Mouse (Mus musculus): ENCODE data around the gene Rps18. TPM values are rescaled to one million over a fixed set of nuclear protein-coding genes. Genes with fewer than 3 reads are reported as not detected.

Rps18 gene
- total RNA-seq, 2 experiments from 2014 or later: 1,622 to 4,103 TPM

- no peak for ATAC-seq (replicated peaks; ENCODE audit: poor library complexity)
These were observed 30.2 kb downstream of the Rps18 start for GRCm38 (mm10) chr17:33925406-33926116.

- peak; percentile 29 for ATAC-seq (replicated peaks; ENCODE audit: poor library complexity)
These were observed 31.1 kb downstream of the Rps18 start for GRCm38 (mm10) chr17:33924577-33925283.

GRCm38 (mm10) chr17:33921361-33921760 is 34.4 kb downstream of the Rps18 start:
- no peak for ATAC-seq (replicated peaks; ENCODE audit: poor library complexity)

- ATAC-seq (replicated peaks; ENCODE audit: poor library complexity): peak; percentile 42
These were observed 35.3 kb downstream of the Rps18 start for GRCm38 (mm10) chr17:33920282-33921097.

GRCm38 (mm10) chr17:33919351-33920281 is 36.2 kb downstream of the Rps18 start:
- ATAC-seq (replicated peaks; ENCODE audit: poor library complexity): peak; percentile 64

GRCm38 (mm10) chr17:33918293-33919203 is 37.3 kb downstream of the Rps18 start:
- ATAC-seq (replicated peaks; ENCODE audit: poor library complexity): 0 out of 2 replicates have a peak, but pooled peaks have one; percentile 1

GRCm38 (mm10) chr17:33917656-33918292 is 38.0 kb downstream of the Rps18 start:
- ATAC-seq (replicated peaks; ENCODE audit: poor library complexity): no peak

- ATAC-seq (replicated peaks; ENCODE audit: poor library complexity): no peak
These were observed 38.8 kb downstream of the Rps18 start for GRCm38 (mm10) chr17:33916847-33917655.

GRCm38 (mm10) chr17:33916294-33916693 is 39.5 kb downstream of the Rps18 start:
- ATAC-seq (replicated peaks; ENCODE audit: poor library complexity): no peak

GRCm38 (mm10) chr17:33915671-33916250 is 40.0 kb downstream of the Rps18 start, which contains the start of the genes Tapbp and Zbtb22:
Tapbp (plus strand) TSS chr17:33915899.
Zbtb22 (plus strand) TSS chr17:33915904.
- peak; percentile 67 for ATAC-seq (replicated peaks; ENCODE audit: poor library complexity)

- ATAC-seq (replicated peaks; ENCODE audit: poor library complexity): no peak
These were observed 40.8 kb downstream of the Rps18 start for GRCm38 (mm10) chr17:33914969-33915391.

- no peak for ATAC-seq (replicated peaks; ENCODE audit: poor library complexity)
These were observed 41.9 kb downstream of the Rps18 start for GRCm38 (mm10) chr17:33913905-33914304.

GRCm38 (mm10) chr17:33913264-33913663 is 42.5 kb downstream of the Rps18 start:
- no peak for ATAC-seq (replicated peaks; ENCODE audit: poor library complexity)

- ATAC-seq (replicated peaks; ENCODE audit: poor library complexity): no peak
These were observed 43.9 kb downstream of the Rps18 start for GRCm38 (mm10) chr17:33911813-33912414.

- no peak for ATAC-seq (replicated peaks; ENCODE audit: poor library complexity)
These were observed 44.6 kb downstream of the Rps18 start for GRCm38 (mm10) chr17:33911052-33911812.

GRCm38 (mm10) chr17:33910346-33911051 is 45.3 kb downstream of the Rps18 start:
- no peak for ATAC-seq (replicated peaks; ENCODE audit: poor library complexity)

Measured in megakaryocyte progenitor cell, adult 5-6 weeks (primary cell).